Mouse (Mus musculus) heart, postnatal 0 days (tissue): ENCODE measurements at regions not wholly inside any gene's neighbourhood (a gene's known extent, or its start where the extent isn't known, plus 50 kb on each side); places are given as distances from the start of the nearest gene placed in this dataset.

ENCODE experiments used
- ATAC-seq: fragments of 200-750 bp; cut with Nextera tagmentation; 2 replicates; pipeline ENCODE4 v1.8.0; 2017; ENCODE audit warnings: low read depth, moderate number of reproducible peaks, moderate library complexity; ENCODE audit not compliant: insufficient read depth
- DNase-seq: peaks from one replicate; pipeline ENCODE4 v3.0.0-alpha.2; 2016; ENCODE audit warnings: low spot score
- H3K27ac ChIP-seq: fragments of 300-500 bp; sonication (generic); 2 replicates; pipeline ENCODE4 v1.5.1; 2014; ENCODE audit warnings: low read depth, mild to moderate bottlenecking
- H3K27me3 ChIP-seq: fragments of 300-500 bp; sonication (generic); 2 replicates; pipeline ENCODE4 v1.6.1; 2014; ENCODE audit warnings: low read length, mixed read lengths; ENCODE audit not compliant: control insufficient read depth, insufficient read depth
- H3K36me3 ChIP-seq: fragments of 300-500 bp; sonication (generic); replicated peaks from 2 replicates; pipeline ENCODE4 v1.6.1; 2014; ENCODE audit warnings: low read length, mixed read lengths; ENCODE audit not compliant: control insufficient read depth, insufficient read depth
- H3K4me1 ChIP-seq: fragments of 300-500 bp; sonication (generic); 2 replicates; pipeline ENCODE4 v1.6.1; 2014; ENCODE audit warnings: antibody characterized with exemption; ENCODE audit not compliant: control insufficient read depth, insufficient read depth
- H3K4me2 ChIP-seq: fragments of 300-500 bp; sonication (generic); 2 replicates; pipeline ENCODE4 v1.6.1; 2014; ENCODE audit warnings: low read depth, mild to moderate bottlenecking, low read length, moderate library complexity
- H3K4me3 ChIP-seq: fragments of 300-500 bp; sonication (generic); 2 replicates; pipeline ENCODE4 v1.5.1; 2014; ENCODE audit warnings: low read depth, low read length
- H3K9ac ChIP-seq: fragments of 300-500 bp; sonication (generic); replicated peaks from 2 replicates; pipeline ENCODE4 v1.6.1; 2014; ENCODE audit warnings: low read depth, low read length, mixed read lengths
- H3K9me3 ChIP-seq: fragments of 300-500 bp; sonication (generic); replicated peaks from 2 replicates; pipeline ENCODE4 v1.6.1; 2016; ENCODE audit warnings: low read length; ENCODE audit not compliant: control insufficient read depth
- CTCF ChIP-seq: IDR thresholded peaks from 2 replicates; pipeline ENCODE4 v1.5.1; 2016; ENCODE audit warnings: antibody characterized with exemption, control low read depth, low read depth
- EP300 ChIP-seq: IDR thresholded peaks from 2 replicates; pipeline ENCODE4 v1.6.1; 2016; ENCODE audit warnings: antibody characterized with exemption, low read depth
- WGBS: fragments of 180-500 bp; shearing (Covaris S2); extraction: QIAGEN DNeasy Blood & Tissue Kit; methylation state at CpG from one replicate; pipeline ENCODE4 v1.1.7; 2014; 5-methylcytosine and 5-hydroxymethylcytosine counted together

GRCm38 (mm10) chr13:72497521-72497920, 131.1 kb upstream of the Irx2 start:
- no peak for DNase-seq
- Histone ChIP-seq H3K4me3 (no peak overlapping the region), H3K4me1 (no peaks in the 10 kb centered on the region), H3K9ac (no peak overlapping the region), H3K9me3 (no peaks in the 10 kb centered on the region), H3K27ac (no peak overlapping the region), H3K36me3 (no peaks in the 10 kb centered on the region), H3K4me2 (no peak overlapping the region), H3K27me3 (no peaks in the 10 kb centered on the region)
- no peak for ATAC-seq
- no peak for TF ChIP-seq EP300
- no peak for TF ChIP-seq CTCF
- 7% methylated on average over 10 of the region's 10 CpGs for WGBS

GRCm38 (mm10) chr13:72505954-72506353, 122.7 kb upstream of the Irx2 start:
- no peaks in the 10 kb centered on the region for H3K9me3 ChIP-seq
- H3K4me2 ChIP-seq = no peak overlapping the region
- no peaks in the 10 kb centered on the region for H3K27me3 ChIP-seq
- H3K36me3 ChIP-seq = no peaks in the 10 kb centered on the region
- no peak overlapping the region for H3K27ac ChIP-seq
- no peak overlapping the region for H3K9ac ChIP-seq
- no peak for ATAC-seq
- TF ChIP-seq EP300 = no peak
- no peak for TF ChIP-seq CTCF
- WGBS = 84% methylated on average over 4 of the region's 4 CpGs
- no peak for DNase-seq
- no peak overlapping the region for H3K4me3 ChIP-seq
- no peaks in the 10 kb centered on the region for H3K4me1 ChIP-seq

- 0 out of 2 replicates have a peak, but pooled peaks cover 2% of the 10 kb centered on the region for H3K27me3 ChIP-seq
- 86% methylated on average over 4 of the region's 4 CpGs for WGBS
- no peak overlapping the region for H3K27ac ChIP-seq
Observed at GRCm38 (mm10) chr13:72538633-72539032, 90.0 kb upstream of the Irx2 start.

GRCm38 (mm10) chr13:72541706-72542105, 86.9 kb upstream of the Irx2 start:
- H3K27ac ChIP-seq = no peak overlapping the region
- no peaks in the 10 kb centered on the region for H3K36me3 ChIP-seq
- 82% methylated on average over 3 of the region's 3 CpGs for WGBS
- H3K4me3 ChIP-seq = no peak overlapping the region
- no peak overlapping the region for H3K9ac ChIP-seq
- no peak for ATAC-seq
- no peak overlapping the region for H3K4me2 ChIP-seq
- 0 out of 2 replicates have a peak, but pooled peaks cover 5% of the 10 kb centered on the region for H3K9me3 ChIP-seq
- H3K4me1 ChIP-seq = no peaks in the 10 kb centered on the region
- 0 out of 2 replicates have a peak, but pooled peaks cover 2% of the 10 kb centered on the region for H3K27me3 ChIP-seq
- DNase-seq = no peak
- TF ChIP-seq EP300 (no peak), CTCF (no peak)

More at GRCm38 (mm10) chr13:72538633-72539032, 90.0 kb upstream of the Irx2 start:
- H3K4me1 ChIP-seq = no peaks in the 10 kb centered on the region
- no peak overlapping the region for H3K9ac ChIP-seq
- ATAC-seq (no peak), DNase-seq (no peak)
- H3K9me3 ChIP-seq = 0 out of 2 replicates have a peak, but pooled peaks cover 5% of the 10 kb centered on the region
- TF ChIP-seq EP300 = no peak
- no peak for TF ChIP-seq CTCF
- no peak overlapping the region for H3K4me3 ChIP-seq
- H3K36me3 ChIP-seq = no peaks in the 10 kb centered on the region
- H3K4me2 ChIP-seq = no peak overlapping the region

GRCm38 (mm10) chr13:72557951-72558350, 70.7 kb upstream of the Irx2 start:
- H3K9ac ChIP-seq = no peak overlapping the region
- no peak for TF ChIP-seq EP300
- TF ChIP-seq CTCF = no peak
- no peaks in the 10 kb centered on the region for H3K9me3 ChIP-seq
- no peak for ATAC-seq
- 71% methylated on average over 8 of the region's 8 CpGs for WGBS
- H3K4me3 ChIP-seq = no peak overlapping the region
- no peak overlapping the region for H3K27ac ChIP-seq
- H3K4me2 ChIP-seq = no peak overlapping the region
- H3K36me3 ChIP-seq = no peaks in the 10 kb centered on the region
- DNase-seq = no peak
- H3K4me1 ChIP-seq = no peaks in the 10 kb centered on the region
- no peaks in the 10 kb centered on the region for H3K27me3 ChIP-seq

- ATAC-seq = no peak
- 40% methylated on average over 7 of the region's 7 CpGs for WGBS
- no peak for TF ChIP-seq EP300
Observed at GRCm38 (mm10) chr13:72571871-72572270, 56.7 kb upstream of the Irx2 start.

More at GRCm38 (mm10) chr13:72571871-72572270, 56.7 kb upstream of the Irx2 start:
- Histone ChIP-seq H3K27me3 (no peaks in the 10 kb centered on the region), H3K9me3 (no peaks in the 10 kb centered on the region), H3K4me3 (no peak overlapping the region), H3K9ac (no peak overlapping the region), H3K4me1 (no peaks in the 10 kb centered on the region), H3K27ac (no peak overlapping the region), H3K4me2 (no peak overlapping the region), H3K36me3 (no peaks in the 10 kb centered on the region)
- DNase-seq = no peak
